Mouse (Mus musculus) stomach, postnatal 0 days (tissue): ENCODE measurements around the gene Nfe2l3. TPM values are rescaled to one million over a fixed set of nuclear protein-coding genes. Genes with fewer than 3 reads are reported as not detected.
"Not testable (repeated sequence)": the region's sequence is repeated elsewhere in the genome, so short reads cannot be mapped to it uniquely, and the experiment has no call there.

ENCODE experiments used
- ATAC-seq: fragments of 200-750 bp; cut with Nextera tagmentation; 2 replicates; pipeline ENCODE4 v1.8.0; 2017; ENCODE audit not compliant: low FRiP score, low TSS enrichment
- DNase-seq: peaks from one replicate; pipeline ENCODE4 v3.0.0-alpha.2; 2016; ENCODE audit warnings: low spot score
- H3K27ac ChIP-seq: fragments of 300-500 bp; sonication (generic); replicated peaks from 2 replicates; pipeline ENCODE4 v1.5.1; 2014; ENCODE audit warnings: mild to moderate bottlenecking, control low read depth
- H3K27me3 ChIP-seq: fragments of 300-500 bp; sonication (generic); 2 replicates; pipeline ENCODE4 v1.6.1; 2014; ENCODE audit warnings: low read length; ENCODE audit not compliant: control insufficient read depth, insufficient read depth
- H3K36me3 ChIP-seq: fragments of 300-500 bp; sonication (generic); 2 replicates; pipeline ENCODE4 v1.6.1; 2014; ENCODE audit warnings: low read length, mixed read lengths; ENCODE audit not compliant: control insufficient read depth, insufficient read depth
- H3K4me1 ChIP-seq: fragments of 300-500 bp; sonication (generic); replicated peaks from 2 replicates; pipeline ENCODE4 v1.6.1; 2014; ENCODE audit warnings: antibody characterized with exemption; ENCODE audit not compliant: control insufficient read depth, insufficient read depth
- H3K4me2 ChIP-seq: fragments of 300-500 bp; sonication (generic); replicated peaks from 2 replicates; pipeline ENCODE4 v1.6.1; 2014; ENCODE audit warnings: low read depth, mild to moderate bottlenecking, control low read depth, moderate library complexity
- H3K4me3 ChIP-seq: fragments of 300-500 bp; sonication (generic); 2 replicates; pipeline ENCODE4 v1.5.1; 2014; ENCODE audit warnings: low read depth, low read length, control low read depth
- H3K9ac ChIP-seq: fragments of 300-500 bp; sonication (generic); 2 replicates; pipeline ENCODE4 v1.6.1; 2014; ENCODE audit warnings: mild to moderate bottlenecking, low read length, control low read depth, mixed read lengths
- H3K9me3 ChIP-seq: fragments of 300-500 bp; sonication (generic); 2 replicates; pipeline ENCODE4 v1.6.1; 2016; ENCODE audit warnings: low read length; ENCODE audit not compliant: control insufficient read depth
- CTCF ChIP-seq: IDR thresholded peaks from 2 replicates; pipeline ENCODE4 v1.5.1; 2016; ENCODE audit warnings: antibody characterized with exemption, low read depth, mild to moderate bottlenecking, moderate library complexity
- EP300 ChIP-seq: optimal IDR thresholded peaks from 2 replicates; pipeline ENCODE3; 2016; ENCODE audit warnings: antibody characterized with exemption
- WGBS: fragments of 180-500 bp; shearing (Covaris S2); extraction: QIAGEN DNeasy Blood & Tissue Kit; methylation state at CpG from one replicate; pipeline ENCODE4 v1.1.7; 2014; 5-methylcytosine and 5-hydroxymethylcytosine counted together
- polyA plus RNA-seq: library from polyadenylated mRNA; unstranded; fragments of >200 nt; fragmentation: Nextera tagmentation; extraction: Ambion mirVana; gene quantifications from 2 replicates; pipeline ENCODE4 v1.2.1, GENCODE M21; 2015

The Nfe2l3 gene
- 19.6 and 20.9 TPM in 2 replicates for polyA plus RNA-seq

DNA sequence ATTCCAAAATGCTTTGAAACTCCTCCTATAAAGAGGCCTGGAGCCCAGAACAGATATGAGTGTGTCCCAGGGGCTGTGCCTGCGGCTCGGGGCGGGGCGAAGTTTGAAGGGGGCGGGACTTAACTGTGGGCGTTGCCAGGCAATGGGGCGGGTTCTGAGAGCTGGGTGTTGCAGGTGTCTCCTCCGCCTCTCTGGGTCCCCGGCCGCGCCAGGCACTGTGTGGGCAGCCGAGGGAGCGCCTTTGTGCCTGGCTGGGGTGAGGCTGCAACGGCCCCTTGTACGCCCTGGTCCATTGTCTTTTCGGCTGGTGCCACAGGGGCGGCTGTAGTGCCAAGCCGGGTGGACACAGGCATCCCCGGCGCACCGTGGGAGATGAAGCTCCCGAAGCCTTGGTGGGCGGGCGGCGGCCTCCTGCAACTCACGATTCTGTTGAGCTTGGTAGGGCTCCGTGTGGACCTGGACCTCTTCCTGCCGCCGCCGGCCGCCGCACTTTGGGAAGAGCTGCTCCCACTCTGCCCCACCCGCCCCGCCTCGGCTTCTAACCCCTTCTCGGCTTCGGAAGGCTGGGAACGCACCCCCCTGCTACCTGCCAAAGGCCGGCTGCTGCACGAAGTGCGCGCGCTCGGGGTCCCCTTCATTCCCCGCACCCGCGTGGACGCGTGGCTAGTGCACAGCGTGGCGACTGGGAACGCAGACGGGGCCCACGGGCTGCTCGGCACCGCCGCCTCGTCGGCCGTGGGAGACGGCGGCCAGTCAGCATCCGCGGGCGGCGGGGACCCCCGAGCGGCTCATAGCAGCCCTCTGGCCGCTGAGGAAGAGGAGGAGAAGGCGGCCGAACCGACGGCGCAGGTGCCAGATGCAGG, at the start of gene Nfe2l3:
Gene Nfe2l3 (plus strand): TSS at position 136 of the 863 bp plus-strand sequence.
- Histone ChIP-seq H3K4me1 (no peaks in the 10 kb centered on the region; the same call in 1 of the 2 replicates), H3K4me2 (peak within 1 kb of the TSS; percentile 91), H3K27ac (peak within 1 kb of the TSS; percentile 84), H3K9me3 (no peaks in the 10 kb centered on the region), H3K9ac (peak within 1 kb of the TSS; percentile 75), H3K27me3 (no peaks in the 10 kb centered on the region), H3K36me3 (no peaks in the 10 kb centered on the region), H3K4me3 (peak within 1 kb of the TSS; percentile 59)
- DNase-seq: peak; percentile 96
- ATAC-seq: peak; percentile 94
- WGBS: 1% methylated on average over 72 of the region's 74 CpGs
- TF ChIP-seq EP300 (no peak), CTCF (no peak)

DNA sequence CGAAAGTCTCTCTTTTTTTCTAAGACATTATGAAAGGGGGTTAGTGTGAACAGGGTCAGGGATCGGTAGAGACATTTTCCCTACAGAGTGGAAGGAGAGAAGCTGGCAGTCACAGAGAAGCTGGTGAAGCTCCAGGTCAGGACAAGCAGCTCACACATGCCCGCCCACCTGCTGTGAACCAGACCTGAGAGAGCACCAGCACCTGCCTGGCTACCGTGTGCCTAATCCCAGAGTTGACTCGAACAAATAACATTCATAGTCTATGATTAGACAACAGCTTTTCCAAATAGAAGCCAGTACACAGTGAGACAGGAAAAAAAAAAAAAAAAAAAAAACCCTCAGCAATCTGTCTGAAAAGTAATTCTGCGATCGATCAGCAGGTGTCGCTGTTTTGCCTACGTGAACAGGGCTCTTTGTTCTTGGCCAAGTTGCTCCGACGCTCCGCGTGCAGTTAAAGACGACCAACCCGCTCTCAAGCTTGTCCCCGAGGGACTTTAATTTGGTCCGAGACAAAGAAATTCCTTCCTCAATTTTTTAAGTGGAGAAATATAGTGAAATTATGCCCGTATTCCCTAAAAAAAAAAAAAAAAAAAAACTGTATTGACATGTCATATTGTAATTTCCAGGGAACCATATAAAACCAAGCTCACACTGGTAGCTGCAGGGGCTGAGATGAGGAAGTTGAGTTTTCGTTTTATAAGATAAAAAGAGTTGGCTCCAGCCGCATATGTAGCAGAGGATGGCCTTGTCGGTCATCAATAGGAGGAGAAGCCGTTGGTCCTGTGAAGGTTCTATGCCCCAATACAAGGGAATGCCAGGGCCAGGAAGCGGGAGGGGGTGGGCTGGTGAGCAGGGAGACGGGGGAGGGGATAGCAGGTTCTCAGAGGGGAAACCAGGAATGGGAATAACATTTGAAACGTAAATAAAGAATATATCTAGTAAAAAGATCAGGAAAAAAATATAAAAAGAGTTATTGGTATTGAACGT, 48.4 kb upstream of the Nfe2l3 start:
- H3K9ac ChIP-seq: no peak overlapping the region
- DNase-seq (peak; percentile 86), ATAC-seq (peak; percentile 35; the same call in 1 of the 2 replicates)
- WGBS: 14% methylated on average over 26 of the region's 26 CpGs
- H3K36me3 ChIP-seq: no peaks in the 10 kb centered on the region
- H3K4me3 ChIP-seq: peak overlapping the region; percentile 8; the same call in 1 of the 2 replicates
- TF ChIP-seq EP300 (no peak), CTCF (peak; percentile 88)
- no peak overlapping the region for H3K27ac ChIP-seq
- 0 out of 2 replicates have a peak, but pooled peaks cover 3% of the 10 kb centered on the region for H3K4me1 ChIP-seq
- no peaks in the 10 kb centered on the region for H3K27me3 ChIP-seq
- no peaks in the 10 kb centered on the region for H3K9me3 ChIP-seq
- H3K4me2 ChIP-seq: peak overlapping the region; percentile 18; the same call in 1 of the 2 replicates

DNA sequence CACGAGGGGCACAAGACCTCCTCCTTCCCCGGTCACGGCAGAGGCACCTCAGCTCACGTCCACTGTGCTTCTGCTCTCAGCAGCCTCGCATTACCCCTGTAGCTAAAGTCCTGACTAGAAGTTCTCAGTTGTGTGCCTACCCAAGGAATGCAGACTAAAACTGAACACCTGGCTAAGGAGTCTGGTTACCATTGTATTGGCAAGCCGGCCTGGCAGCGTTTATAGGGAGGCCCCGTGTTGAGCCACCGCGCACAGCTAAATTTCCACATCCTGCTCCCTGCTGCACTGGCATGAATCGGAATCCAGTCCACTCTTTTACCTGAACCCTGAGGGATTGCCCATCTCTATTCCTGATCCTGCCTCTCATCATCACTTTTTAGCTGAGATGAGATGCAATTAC, 42.0 kb upstream of the Nfe2l3 start:
- Histone ChIP-seq H3K27me3 (no peaks in the 10 kb centered on the region), H3K36me3 (no peaks in the 10 kb centered on the region), H3K27ac (no peak overlapping the region), H3K4me3 (no peak overlapping the region), H3K9ac (no peak overlapping the region), H3K4me1 (0 out of 2 replicates have a peak, but pooled peaks cover 2% of the 10 kb centered on the region), H3K9me3 (no peaks in the 10 kb centered on the region), H3K4me2 (no peak overlapping the region)
- DNase-seq (no peak), ATAC-seq (no peak)
- TF ChIP-seq EP300: no peak
- TF ChIP-seq CTCF: no peak
- WGBS: 52% methylated on average over 11 of the region's 11 CpGs

DNA sequence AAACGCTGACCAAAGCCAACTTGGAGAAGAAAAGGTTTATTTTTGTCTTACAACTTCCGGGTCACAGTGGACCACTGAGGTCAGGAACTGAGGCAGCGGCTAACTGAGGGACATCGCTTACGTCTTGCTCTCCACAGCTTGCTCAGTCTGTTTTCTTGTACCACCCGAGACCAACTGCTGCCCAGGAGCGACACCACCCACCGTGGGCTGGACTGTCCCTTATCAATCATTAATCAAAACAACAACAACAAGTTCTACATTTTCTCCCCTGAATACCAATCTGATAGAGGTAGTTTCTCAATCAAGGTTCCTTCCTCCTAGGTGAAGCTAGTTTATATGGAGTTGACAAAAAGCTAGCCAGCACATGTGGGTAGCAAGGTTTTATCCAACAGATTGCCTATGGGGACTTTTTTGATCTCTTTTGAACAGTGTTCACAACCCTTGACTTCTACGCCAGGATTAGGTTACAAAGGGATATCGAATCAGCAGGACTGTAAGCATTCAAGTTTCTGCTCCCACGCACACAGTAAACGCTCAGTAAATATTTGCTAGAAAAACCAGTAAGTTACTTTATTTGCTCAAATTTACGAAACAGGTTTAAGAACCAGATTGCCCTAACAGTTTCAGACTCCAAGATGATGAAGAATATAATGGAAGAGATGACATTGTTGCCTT, 40.5 kb upstream of the Nfe2l3 start:
- DNase-seq (no peak), ATAC-seq (peak; percentile 55; the same call in 1 of the 2 replicates)
- 41% methylated on average over 13 of the region's 13 CpGs for WGBS
- Histone ChIP-seq H3K9me3 (no peaks in the 10 kb centered on the region), H3K4me2 (no peak overlapping the region), H3K9ac (no peak overlapping the region), H3K27ac (peak overlapping the region; percentile 40), H3K4me3 (no peak overlapping the region), H3K27me3 (no peaks in the 10 kb centered on the region), H3K36me3 (no peaks in the 10 kb centered on the region), H3K4me1 (0 out of 2 replicates have a peak, but pooled peaks cover 2% of the 10 kb centered on the region)
- TF ChIP-seq CTCF (no peak), EP300 (no peak)

DNA sequence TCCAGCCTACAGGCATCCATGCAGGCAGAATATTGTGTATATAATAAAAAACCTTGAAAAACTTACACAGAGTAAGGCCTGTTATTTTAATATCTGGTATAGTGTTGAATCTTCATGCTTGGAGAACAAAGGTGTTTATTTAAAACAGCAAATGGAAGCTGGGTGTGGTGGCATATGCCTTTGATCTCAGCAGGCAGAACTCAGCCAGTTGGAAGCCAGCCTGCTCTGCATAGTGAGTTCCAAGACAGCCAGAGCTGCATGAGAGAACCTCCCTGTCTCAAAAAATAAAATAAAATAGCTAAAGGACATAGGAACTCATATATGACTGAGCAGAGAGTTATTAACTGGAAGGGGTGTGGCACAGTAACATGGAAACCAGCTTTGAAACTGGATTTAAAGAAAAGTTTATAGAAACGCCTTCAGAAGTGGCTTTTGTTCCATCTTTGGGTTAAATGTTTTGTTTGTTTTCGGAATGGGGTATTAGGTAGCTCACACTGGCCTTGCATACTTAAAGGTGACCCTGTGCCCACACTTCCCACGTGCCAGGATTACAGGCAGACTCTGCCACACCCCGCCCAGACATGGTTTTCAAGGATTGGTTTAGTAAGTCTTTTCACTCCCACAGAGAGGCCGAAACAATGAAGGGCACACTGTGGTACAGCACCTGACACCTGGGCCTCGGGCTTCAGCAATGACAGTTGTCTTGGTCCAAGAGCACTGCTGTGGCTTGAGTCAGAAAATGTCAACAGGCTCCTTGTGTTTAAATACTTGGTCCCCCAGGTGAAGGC, 38.9 kb upstream of the Nfe2l3 start:
- 42% methylated on average over 6 of the region's 6 CpGs for WGBS
- H3K9me3 ChIP-seq: no peaks in the 10 kb centered on the region

DNA sequence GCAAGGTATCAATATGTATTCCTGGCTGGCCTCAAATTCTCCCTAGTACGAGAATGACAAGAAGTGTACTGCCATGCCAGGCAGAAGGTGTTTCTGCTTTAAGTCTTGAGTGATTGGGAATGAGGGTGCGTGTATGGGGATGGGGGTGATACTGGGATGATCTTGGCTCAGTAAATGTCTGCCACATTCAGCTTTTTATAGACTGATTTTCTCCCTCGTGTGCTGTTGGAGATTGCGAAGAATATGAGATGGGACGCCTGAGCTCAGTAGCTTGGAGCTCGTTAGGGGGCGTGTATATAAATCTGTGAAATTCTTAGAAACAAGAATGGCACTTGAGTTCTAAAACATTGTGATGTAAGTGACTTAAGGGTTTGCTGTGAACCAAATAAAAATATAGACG, 38.1 kb upstream of the Nfe2l3 start:
- not testable (repeated sequence) for H3K4me1 ChIP-seq, H3K4me2 ChIP-seq, H3K9me3 ChIP-seq, H3K27ac ChIP-seq, ATAC-seq, H3K9ac ChIP-seq, H3K36me3 ChIP-seq, DNase-seq, H3K27me3 ChIP-seq, H3K4me3 ChIP-seq
- 83% methylated on average over 8 of the region's 8 CpGs for WGBS

More for the DNA sequence above, 38.9 kb upstream of the Nfe2l3 start:
- DNase-seq (peak; percentile 39), ATAC-seq (peak; percentile 49; the same call in 1 of the 2 replicates)
- H3K4me2 ChIP-seq: no peak overlapping the region
- 0 out of 2 replicates have a peak, but pooled peaks cover 2% of the 10 kb centered on the region for H3K4me1 ChIP-seq
- no peak for TF ChIP-seq EP300
- TF ChIP-seq CTCF: no peak
- H3K4me3 ChIP-seq: no peak overlapping the region
- no peaks in the 10 kb centered on the region for H3K27me3 ChIP-seq
- no peaks in the 10 kb centered on the region for H3K36me3 ChIP-seq
- H3K27ac ChIP-seq: 0 out of 2 replicates have a peak overlapping the region, but pooled peaks have one; percentile 24
- H3K9ac ChIP-seq: no peak overlapping the region

DNA sequence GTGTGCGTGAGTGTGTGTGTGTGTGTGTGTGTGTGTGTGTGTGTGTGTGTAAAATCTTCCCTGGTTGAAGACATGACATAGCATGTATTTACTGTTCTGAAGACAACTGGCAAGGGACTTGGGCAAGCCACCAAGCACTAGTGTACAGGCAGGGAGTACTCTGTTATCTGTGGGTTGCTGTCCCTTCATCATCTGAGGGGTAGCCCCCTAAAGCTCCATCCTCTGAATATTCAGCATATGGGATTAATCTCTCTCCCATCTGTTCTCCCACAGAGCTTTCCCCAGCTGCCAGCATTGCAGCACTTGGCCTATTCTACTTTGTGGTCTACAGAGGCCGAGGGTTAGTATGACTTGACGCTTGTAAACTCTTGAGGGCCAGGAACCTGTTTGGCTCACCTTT, 37.5 kb upstream of the Nfe2l3 start:
- not testable (repeated sequence) for H3K27me3 ChIP-seq, H3K27ac ChIP-seq, H3K4me3 ChIP-seq, H3K4me1 ChIP-seq, H3K9ac ChIP-seq, H3K4me2 ChIP-seq, DNase-seq, H3K9me3 ChIP-seq, ATAC-seq, H3K36me3 ChIP-seq
- WGBS: 84% methylated on average over 3 of the region's 3 CpGs
